Mouse (Mus musculus) MEL (cell line): ENCODE data around the gene Fam160b1.

ENCODE experiments used
- CTCF ChIP-seq, 3 experiments: IDR thresholded peaks in 2 of 3; conservative IDR thresholded peaks in 1 of 3; 2 replicates each; pipeline ENCODE4 v1.5.1; 2011 to 2012; ENCODE audit warnings: low read length in 3 of 3, low read depth in 2 of 3, mild to moderate bottlenecking in 2 of 3, improper control_type of control experiment in 1 of 3, inconsistent platforms in 1 of 3, mixed read lengths in 1 of 3, moderate library complexity in 1 of 3; ENCODE audit not compliant: control insufficient read depth in 1 of 3, insufficient read depth in 1 of 3, poor library complexity in 1 of 3, severe bottlenecking in 1 of 3
- GATA1 ChIP-seq: IDR thresholded peaks from 2 replicates; pipeline ENCODE4 v1.6.1; 2011; ENCODE audit warnings: low read depth, low read length, improper control_type of control experiment
- MAFK ChIP-seq: IDR thresholded peaks from 2 replicates; pipeline ENCODE4 v1.6.1; 2011; ENCODE audit warnings: low read depth, mild to moderate bottlenecking, low read length, improper control_type of control experiment, borderline replicate concordance
- MAX ChIP-seq: IDR thresholded peaks from 2 replicates; pipeline ENCODE4 v1.6.1; 2011; ENCODE audit warnings: low read length, improper control_type of control experiment
- POLR2A ChIP-seq, 2 experiments: IDR thresholded peaks; 2 replicates each; pipeline ENCODE4 v1.6.1; 2011 to 2012; ENCODE audit warnings: low read length in 2 of 2, mild to moderate bottlenecking in 2 of 2, control low read depth in 1 of 2, improper control_type of control experiment in 1 of 2, low read depth in 1 of 2, moderate library complexity in 1 of 2; ENCODE audit not compliant: control insufficient read depth in 1 of 2, insufficient read depth in 1 of 2, poor library complexity in 1 of 2
- UBTF ChIP-seq: IDR thresholded peaks from 2 replicates; pipeline ENCODE4 v1.6.1; 2012; ENCODE audit warnings: low read depth, mild to moderate bottlenecking, inconsistent platforms, low read length, improper control_type of control experiment, moderate library complexity, borderline replicate concordance; ENCODE audit not compliant: insufficient read depth

DNA sequence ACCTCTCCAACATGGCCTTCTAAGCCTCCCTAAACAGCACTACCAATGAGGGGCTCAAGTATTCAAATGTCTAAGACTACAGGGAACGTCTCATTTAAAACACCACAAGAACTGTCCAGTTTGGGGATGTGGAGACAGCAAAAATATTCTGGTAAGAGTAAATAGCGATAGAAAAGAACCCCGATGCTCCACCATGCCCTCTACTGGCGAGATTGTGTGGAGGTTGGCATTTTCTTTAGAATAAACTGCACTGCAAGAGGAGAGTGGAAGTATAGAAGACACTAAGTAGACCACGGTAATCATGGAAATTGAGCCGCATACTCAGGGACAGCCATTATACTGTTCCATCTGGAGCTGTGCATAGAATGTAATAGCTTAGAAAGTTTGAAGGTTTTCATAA lies 53.4 kb downstream of the Fam160b1 start:
- TF ChIP-seq CTCF (IDR thresholded peaks at IDR 0.05 in 2 of 3, conservative IDR thresholded peaks at IDR 0.05 in 1 of 3; ENCODE audit: control insufficient read depth in 1 of 3, insufficient read depth in 1 of 3, low read depth in 2 of 3, low read length in 3 of 3, poor library complexity in 1 of 3, severe bottlenecking in 1 of 3), result peak; percentile 55 to 70 (median 60)
- TF ChIP-seq UBTF, result no peak
- no peak for TF ChIP-seq POLR2A (IDR thresholded peaks at IDR 0.05; ENCODE audit: control insufficient read depth in 1 of 2, insufficient read depth in 1 of 2, low read depth in 1 of 2, low read length in 2 of 2, poor library complexity in 1 of 2)
- TF ChIP-seq GATA1, result no peak
- TF ChIP-seq MAFK, result no peak
- no peak for TF ChIP-seq MAX
